ENCODE assay signal across 16 mouse cellular contexts in the genomic region with DNA sequence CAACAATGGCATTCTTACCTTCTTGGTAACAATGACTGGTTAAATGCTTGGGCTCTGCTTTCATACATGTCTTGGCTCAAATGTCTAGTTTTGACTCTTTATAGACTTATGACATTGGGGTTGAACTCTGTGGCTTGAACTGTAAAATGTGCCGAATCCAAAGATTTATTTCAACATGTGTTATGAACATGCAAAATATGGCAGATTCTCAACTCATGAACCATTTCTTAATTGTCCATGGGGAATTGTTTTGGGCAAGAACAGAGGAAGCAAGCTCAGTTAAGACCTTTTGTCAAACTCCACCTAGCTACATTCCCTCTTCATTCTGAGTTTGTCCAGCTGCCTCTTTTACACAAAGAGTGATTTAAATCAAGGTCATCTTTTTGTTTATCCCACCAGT.
"Had no signal": no experiment of that assay in that cellular context is flagged by ENCODE, and none has a peak within 500 bp of the region (broad histone marks: within the 10 kb centered on the region; RNA-seq: fewer than 3 reads in every experiment).

No protein-coding gene starts in this region.

- DNase-seq: heart, postnatal 10 days; heart, postnatal 14 days; heart, postnatal 36 days; heart, postnatal 4 days; kidney, adult 11 months; kidney, adult 18-20 months; kidney, adult 2 months; kidney, adult 8-10 months; kidney, adult 9 months; kidney, postnatal 10 days; kidney, postnatal 14 days; kidney, postnatal 25 days; kidney, postnatal 36 days; kidney, postnatal 4 days; layer of hippocampus, adult 9-11 months; layer of hippocampus, postnatal 36 days had no signal
